Mouse (Mus musculus) heart, postnatal 25 days (tissue): ENCODE data around the gene Glmp. TPM values are rescaled to one million over a fixed set of nuclear protein-coding genes. Genes with fewer than 3 reads are reported as not detected.
"Not testable (repeated sequence)": the region's sequence is repeated elsewhere in the genome, so short reads cannot be mapped to it uniquely, and the experiment has no call there.

Experiments
- DNase-seq: peaks from one replicate; pipeline ENCODE4 v3.0.0; 2022; ENCODE audit warnings: low spot score
- intact Hi-C: fragments of 180-260 bp; cut with DNase I; formaldehyde crosslinking; loops from one replicate; pipeline ENCODE4 v1.15.1; 2025
- total RNA-seq, 2 experiments: library from RNA; stranded (reverse); gene quantifications; 2 replicates each; pipeline ENCODE4 v1.2.3; 2021

Gene Glmp
- total RNA-seq, 2 experiments from 2014 or later = 71.9 to 79.7 TPM

GRCm38 (mm10) chr3:88334902-88335435, 10.1 kb downstream of the Glmp start:
- intact Hi-C loops = no loop called here
- no peak for DNase-seq

- DNase-seq = no peak
- intact Hi-C loops = no loop called here
Measured at GRCm38 (mm10) chr3:88335436-88336053, 10.7 kb downstream of the Glmp start.

- intact Hi-C loops = no loop called here
- DNase-seq = peak; percentile 93
Measured at GRCm38 (mm10) chr3:88336058-88337013, 11.5 kb downstream of the Glmp start, which contains the start of the genes Tmem79 and Smg5. Tmem79 (minus strand) TSS chr3:88336148. Smg5 (plus strand) TSS chr3:88336260.

- no peak for DNase-seq
- intact Hi-C loops = no loop called here
Measured at GRCm38 (mm10) chr3:88337367-88338020, 12.7 kb downstream of the Glmp start.

GRCm38 (mm10) chr3:88338316-88338715, 13.5 kb downstream of the Glmp start:
- intact Hi-C loops = no loop called here
- DNase-seq = no peak

GRCm38 (mm10) chr3:88339006-88339405, 14.2 kb downstream of the Glmp start:
- intact Hi-C loops = no loop called here
- no peak for DNase-seq

- intact Hi-C loops = no loop called here
Measured at GRCm38 (mm10) chr3:88350732-88351131, 25.9 kb downstream of the Glmp start.

GRCm38 (mm10) chr3:88352907-88353306, 28.1 kb downstream of the Glmp start:
- intact Hi-C loops = no loop called here
- no peak for DNase-seq

More at GRCm38 (mm10) chr3:88350732-88351131, 25.9 kb downstream of the Glmp start:
- no peak for DNase-seq

- no peak for DNase-seq
- intact Hi-C loops = no loop called here
Measured at GRCm38 (mm10) chr3:88354396-88355165, 29.8 kb downstream of the Glmp start.

GRCm38 (mm10) chr3:88359584-88359983, 34.8 kb downstream of the Glmp start:
- intact Hi-C loops = no loop called here
- DNase-seq = no peak

GRCm38 (mm10) chr3:88359989-88360388, 35.2 kb downstream of the Glmp start:
- intact Hi-C loops = no loop called here
- DNase-seq = no peak

GRCm38 (mm10) chr3:88361096-88361495, 36.3 kb downstream of the Glmp start:
- DNase-seq = no peak
- intact Hi-C loops = no loop called here

- DNase-seq = no peak
- intact Hi-C loops = no loop called here
Measured at GRCm38 (mm10) chr3:88361612-88362313, 36.9 kb downstream of the Glmp start.

- no peak for DNase-seq
Measured at GRCm38 (mm10) chr3:88363700-88364099, 38.9 kb downstream of the Glmp start.

GRCm38 (mm10) chr3:88364337-88364736, 39.5 kb downstream of the Glmp start, which contains the start of gene Paqr6:
Paqr6 (plus strand) TSS chr3:88364584.
- intact Hi-C loops = no loop called here
- DNase-seq = peak; percentile 49

More at GRCm38 (mm10) chr3:88363700-88364099, 38.9 kb downstream of the Glmp start:
- intact Hi-C loops = no loop called here

- no peak for DNase-seq
Measured at GRCm38 (mm10) chr3:88365705-88366361, 41.0 kb downstream of the Glmp start.

GRCm38 (mm10) chr3:88366830-88367428, 42.1 kb downstream of the Glmp start:
- intact Hi-C loops, DNase-seq: not testable (repeated sequence)

More at GRCm38 (mm10) chr3:88365705-88366361, 41.0 kb downstream of the Glmp start:
- intact Hi-C loops = no loop called here

- intact Hi-C loops, DNase-seq: not testable (repeated sequence)
Measured at GRCm38 (mm10) chr3:88367517-88367916, 42.7 kb downstream of the Glmp start.
